Mouse (Mus musculus) CH12.LX (cell line): ENCODE results near the gene Tepp. TPM values are rescaled to one million over a fixed set of nuclear protein-coding genes. Genes with fewer than 3 reads are reported as not detected.

Source experiments
- DNase-seq: peaks from one replicate; pipeline ENCODE4 v3.0.0-alpha.2; 2013; ENCODE audit errors: extremely low read depth
- H3K27ac ChIP-seq: 2 replicates; pipeline ENCODE4 v1.5.1; 2012; ENCODE audit warnings: low read depth, mild to moderate bottlenecking, control low read depth, moderate library complexity; ENCODE audit not compliant: insufficient read depth
- H3K27me3 ChIP-seq: replicated peaks from 2 replicates; pipeline ENCODE3; 2012; ENCODE audit warnings: inconsistent platforms
- H3K36me3 ChIP-seq, 2 experiments: replicated peaks in 1 of 2; 2 replicates each; pipeline versions ENCODE3 to v1.6.1; 2012; ENCODE audit warnings: inconsistent platforms in 1 of 2, low read length in 1 of 2, mild to moderate bottlenecking in 1 of 2, mixed read lengths in 1 of 2, moderate library complexity in 1 of 2; ENCODE audit not compliant: control insufficient read depth in 1 of 2, insufficient read depth in 1 of 2
- H3K4me1 ChIP-seq, 2 experiments: 2 replicates each; pipeline ENCODE4 v1.6.1; 2012; ENCODE audit warnings: inconsistent platforms in 1 of 2, moderate library complexity in 1 of 2; ENCODE audit not compliant: insufficient read depth in 2 of 2, control insufficient read depth in 1 of 2
- H3K4me2 ChIP-seq: 2 replicates; pipeline ENCODE4 v1.6.1; 2012; ENCODE audit warnings: low read depth, mild to moderate bottlenecking, control low read depth; ENCODE audit not compliant: poor library complexity, insufficient read depth, severe bottlenecking
- H3K4me3 ChIP-seq, 3 experiments: fragments of 150-350 bp in 1 of 3; sonication (generic) in 1 of 3; replicated peaks in 1 of 3; 2 replicates each; pipeline versions ENCODE3 to v1.5.1; 2011 to 2012; ENCODE audit warnings: low read depth in 2 of 3, low read length in 2 of 3, mild to moderate bottlenecking in 2 of 3, moderate library complexity in 2 of 3, control low read depth in 1 of 3, improper control_type of control experiment in 1 of 3, inconsistent platforms in 1 of 3, mixed read lengths in 1 of 3; ENCODE audit not compliant: poor library complexity in 1 of 3
- H3K79me2 ChIP-seq: replicated peaks from 2 replicates; pipeline ENCODE4 v1.6.1; 2012; ENCODE audit warnings: mild to moderate bottlenecking, moderate library complexity; ENCODE audit not compliant: control insufficient read depth, poor library complexity, insufficient read depth, severe bottlenecking; ENCODE audit errors: extremely low read depth
- H3K9ac ChIP-seq: 2 replicates; pipeline ENCODE4 v1.6.1; 2012; ENCODE audit warnings: low read depth, mild to moderate bottlenecking, control low read depth, moderate library complexity; ENCODE audit not compliant: insufficient read depth
- H3K9me3 ChIP-seq: replicated peaks from 2 replicates; pipeline ENCODE3; 2012; ENCODE audit warnings: low read length, inconsistent platforms, mixed read lengths
- CTCF ChIP-seq, 2 experiments: IDR thresholded peaks in 1 of 2; conservative IDR thresholded peaks in 1 of 2; 2 replicates each; pipeline ENCODE4 v1.5.1; 2011 to 2012; ENCODE audit warnings: low read depth in 2 of 2, low read length in 2 of 2, improper control_type of control experiment in 1 of 2, inconsistent platforms in 1 of 2, mild to moderate bottlenecking in 1 of 2, moderate library complexity in 1 of 2
- E2F4 ChIP-seq: IDR thresholded peaks from 2 replicates; pipeline ENCODE4 v1.6.1; 2011; ENCODE audit warnings: low read depth, low read length, improper control_type of control experiment; ENCODE audit not compliant: insufficient replicate concordance
- ETS1 ChIP-seq: conservative IDR thresholded peaks from 2 replicates; pipeline ENCODE4 v1.6.1; 2012; ENCODE audit warnings: low read depth, mild to moderate bottlenecking, inconsistent platforms, low read length, improper control_type of control experiment, moderate library complexity
- GABPA ChIP-seq: IDR thresholded peaks from 2 replicates; pipeline ENCODE4 v1.6.1; 2012; ENCODE audit warnings: low read depth, low read length, improper control_type of control experiment, inconsistent platforms; ENCODE audit not compliant: insufficient replicate concordance
- HCFC1 ChIP-seq: IDR thresholded peaks from 2 replicates; pipeline ENCODE4 v1.6.1; 2012; ENCODE audit warnings: low read depth, mild to moderate bottlenecking, inconsistent platforms, low read length, improper control_type of control experiment
- JUND ChIP-seq: conservative IDR thresholded peaks from 2 replicates; pipeline ENCODE4 v1.6.1; 2011; ENCODE audit warnings: low read depth, low read length, improper control_type of control experiment
- MAFK ChIP-seq: IDR thresholded peaks from 2 replicates; pipeline ENCODE4 v1.6.1; 2011; ENCODE audit warnings: low read length, improper control_type of control experiment; ENCODE audit not compliant: insufficient replicate concordance
- NELFE ChIP-seq: IDR thresholded peaks from 2 replicates; pipeline ENCODE4 v1.6.1; 2011; ENCODE audit warnings: low read depth, low read length, improper control_type of control experiment
- PAX5 ChIP-seq: IDR thresholded peaks from 2 replicates; pipeline ENCODE4 v1.6.1; 2012; ENCODE audit warnings: low read length, inconsistent platforms, mixed read lengths
- POLR2A ChIP-seq: IDR thresholded peaks from 2 replicates; pipeline ENCODE4 v1.6.1; 2011; ENCODE audit warnings: low read depth, mild to moderate bottlenecking, improper control_type of control experiment, low read length
- SIN3A ChIP-seq: IDR thresholded peaks from 2 replicates; pipeline ENCODE4 v1.6.1; 2012; ENCODE audit warnings: low read length, improper control_type of control experiment, inconsistent platforms
- SMC3 ChIP-seq: IDR thresholded peaks from 2 replicates; pipeline ENCODE4 v1.6.1; 2011; ENCODE audit warnings: low read depth, low read length, improper control_type of control experiment
- TBP ChIP-seq: conservative IDR thresholded peaks from 2 replicates; pipeline ENCODE4 v1.6.1; 2011; ENCODE audit warnings: low read depth, low read length, improper control_type of control experiment
- USF1 ChIP-seq: IDR thresholded peaks from 2 replicates; pipeline ENCODE4 v1.6.1; 2014; ENCODE audit warnings: low read depth, mild to moderate bottlenecking, inconsistent platforms, low read length, improper control_type of control experiment
- ZC3H11A ChIP-seq: IDR thresholded peaks from 2 replicates; pipeline ENCODE4 v1.6.1; 2012; ENCODE audit warnings: low read depth, mild to moderate bottlenecking, inconsistent platforms, low read length, improper control_type of control experiment
- ZMIZ1 ChIP-seq: IDR thresholded peaks from 2 replicates; pipeline ENCODE4 v1.6.1; 2012; ENCODE audit warnings: low read depth, mild to moderate bottlenecking, inconsistent platforms, low read length, improper control_type of control experiment
- ZNF384 ChIP-seq: IDR thresholded peaks from 2 replicates; pipeline ENCODE4 v1.6.1; 2012; ENCODE audit warnings: low read depth, low read length, improper control_type of control experiment, inconsistent platforms
- dilution Hi-C: fragments of 300-500 bp; cut with MboI; formaldehyde crosslinking; loops from 2 replicates; pipeline ENCODE4 v1.14.3; 2020; ENCODE audit warnings: low sequenced_read_pairs; ENCODE audit not compliant: extremely low pct_unique_long_range_greater_than_20kb, extremely low pct_ligation_motif_present
- in situ Hi-C: fragments of 300-500 bp; cut with MboI; formaldehyde crosslinking; loops from 3 replicates; pipeline ENCODE4 v1.14.3; 2019; ENCODE audit warnings: low sequenced_read_pairs, low pct_ligation_motif_present, low pct_unique_long_range_greater_than_20kb, mixed read lengths
- polyA plus RNA-seq: library from polyadenylated mRNA; unstranded; fragments of >175 nt; gene quantifications from 2 replicates; pipeline ENCODE4 v1.2.1, GENCODE M21; 2012; ENCODE audit warnings: low read depth; ENCODE audit not compliant: insufficient read length
- total RNA-seq, 2 experiments: library from RNA; depleted of rRNA; stranded (reverse); fragments of 300-350 nt in 1 of 2; fragments of >200 nt in 1 of 2; gene quantifications; 2 replicates each; pipeline ENCODE4 v1.2.3; 2012 to 2014

Tepp gene
- total and polyA plus RNA-seq, 3 experiments, result not detected

DNA sequence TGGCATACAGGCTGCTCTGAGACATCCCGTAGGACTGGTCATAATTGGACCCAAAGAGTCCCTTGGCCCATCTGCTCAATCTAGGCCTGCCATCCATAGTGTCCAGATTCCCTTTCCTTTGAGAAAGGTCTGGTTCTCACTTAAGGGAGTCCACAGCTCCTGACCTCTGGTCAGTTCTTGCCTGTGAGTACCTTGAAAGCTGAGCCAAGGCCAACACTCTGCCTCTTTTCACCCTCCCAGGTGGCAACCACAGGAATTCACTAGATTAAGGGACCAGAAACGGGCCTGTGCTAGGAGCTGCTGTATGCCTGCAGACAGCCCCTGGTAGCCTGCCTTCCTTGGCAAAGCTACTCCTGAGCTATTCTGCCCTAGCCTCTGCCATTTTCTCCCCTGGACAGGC is 44.2 kb downstream of the Tepp start:
- Histone ChIP-seq H3K4me2 (no peak overlapping the region), H3K4me3 (no peak overlapping the region), H3K27ac (no peak overlapping the region), H3K27me3 (no peaks in the 10 kb centered on the region), H3K9me3 (peaks cover 8% of the 10 kb centered on the region), H3K4me1 (peaks cover 6 to 15% of the 10 kb centered on the region in 2 experiments), H3K79me2 (no peaks in the 10 kb centered on the region), H3K36me3 (no peaks in the 10 kb centered on the region), H3K9ac (no peak overlapping the region)
- dilution Hi-C loops, result no loop called here
- in situ Hi-C loops, result no loop called here
- no peak for TF ChIP-seq ZNF384
- TF ChIP-seq TBP, result no peak
- TF ChIP-seq PAX5, result no peak
- TF ChIP-seq NELFE, result no peak
- TF ChIP-seq E2F4, result no peak
- no peak for TF ChIP-seq ETS1
- no peak for DNase-seq

DNA sequence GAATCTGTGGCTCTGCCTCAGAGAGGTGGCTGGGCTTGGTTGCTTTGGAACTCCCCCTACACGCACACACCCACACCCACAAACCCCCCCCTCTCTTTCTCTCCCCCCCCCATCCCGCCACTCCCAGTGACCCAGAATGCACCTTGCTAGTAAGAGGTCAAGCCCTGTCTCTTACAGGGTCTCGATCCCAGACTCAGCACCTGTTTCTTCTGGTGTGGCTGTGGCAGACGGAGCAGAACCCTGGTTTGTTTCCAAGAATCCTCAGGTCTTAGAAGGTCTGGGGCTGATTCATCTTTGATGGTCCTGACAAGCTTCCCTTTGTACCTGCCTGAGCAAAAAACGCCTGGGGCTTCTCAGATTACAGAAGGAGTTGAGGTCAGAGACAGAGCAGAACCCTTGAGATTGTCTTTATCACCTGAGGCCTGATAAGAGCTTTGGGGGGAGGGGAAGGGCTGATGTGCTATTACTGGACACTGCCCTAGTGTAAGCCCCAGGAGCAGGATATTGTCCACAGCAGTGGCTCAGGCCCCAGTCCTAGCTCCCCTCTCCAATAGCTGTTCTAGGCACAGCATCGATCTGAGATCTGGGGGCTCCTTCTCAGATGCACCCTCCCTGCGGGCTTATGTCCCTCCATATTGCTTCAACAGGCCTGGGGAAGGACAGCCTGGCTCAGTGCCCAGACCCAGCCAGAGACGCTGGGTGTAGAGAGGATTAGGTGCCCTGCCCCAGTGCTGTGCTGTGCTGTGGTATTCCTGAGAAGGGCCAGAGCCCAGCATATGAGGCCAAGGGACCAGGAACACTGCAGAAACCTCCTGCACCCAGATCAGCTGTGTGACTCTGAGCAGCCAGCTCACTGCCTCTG is 48.4 kb downstream of the Tepp start:
- no peak for DNase-seq
- no peak overlapping the region for H3K27ac ChIP-seq
- no peaks in the 10 kb centered on the region for H3K27me3 ChIP-seq
- H3K4me1 ChIP-seq, result peaks cover 22 to 34% of the 10 kb centered on the region in 2 experiments
- dilution Hi-C loops, result no loop called here
- H3K4me2 ChIP-seq, result no peak overlapping the region
- no peaks in the 10 kb centered on the region for H3K79me2 ChIP-seq
- H3K36me3 ChIP-seq, result no peaks in the 10 kb centered on the region
- no peak overlapping the region for H3K4me3 ChIP-seq
- TF ChIP-seq MAFK, result no peak
- TF ChIP-seq ZC3H11A, result no peak
- TF ChIP-seq NELFE, result no peak
- TF ChIP-seq USF1, result no peak
- no peak for TF ChIP-seq SIN3A
- no peak for TF ChIP-seq JUND
- TF ChIP-seq GABPA, result no peak
- TF ChIP-seq HCFC1, result no peak
- TF ChIP-seq ZNF384, result no peak
- TF ChIP-seq SMC3, result no peak
- TF ChIP-seq POLR2A, result no peak
- no peak for TF ChIP-seq ZMIZ1
- no peak for TF ChIP-seq TBP
- no peak for TF ChIP-seq CTCF (conservative IDR thresholded peaks at IDR 0.05 in 1 of 2, IDR thresholded peaks at IDR 0.05 in 1 of 2; ENCODE audit: low read depth in 2 of 2, low read length in 2 of 2)
- no peak for TF ChIP-seq PAX5
- in situ Hi-C loops, result no loop called here
- no peaks in the 10 kb centered on the region for H3K9me3 ChIP-seq
- no peak overlapping the region for H3K9ac ChIP-seq
